Mouse (Mus musculus): ENCODE results near the gene Ano7.
"Not testable (repeated sequence)": the region's sequence is repeated elsewhere in the genome, so short reads cannot be mapped to it uniquely, and the experiment has no call there.

Ano7 gene

GRCm38 (mm10) chr1:93450118-93450517 is 76.4 kb downstream of the Ano7 start:
- not testable (repeated sequence) for DNase-seq (ENCODE audit: low spot score)

- no peak for DNase-seq (ENCODE audit: low spot score)
These were observed 80.1 kb downstream of the Ano7 start for GRCm38 (mm10) chr1:93453721-93454255.

All from urinary bladder, postnatal 10 days (tissue).